Mouse (Mus musculus) liver, postnatal 0 days (tissue): ENCODE results near the gene Ppif.
A peak's percentile ranks its signal among the peaks of the same experiment; 100 is the strongest.

ENCODE experiments used
- CTCF ChIP-seq: sonication (generic); IDR thresholded peaks from 2 replicates; pipeline ENCODE4 v1.5.1; 2016; ENCODE audit warnings: antibody characterized with exemption, low read depth
- EP300 ChIP-seq: IDR thresholded peaks from 2 replicates; pipeline ENCODE4 v1.6.1; 2016; ENCODE audit warnings: antibody characterized with exemption, low read depth, mild to moderate bottlenecking

DNA sequence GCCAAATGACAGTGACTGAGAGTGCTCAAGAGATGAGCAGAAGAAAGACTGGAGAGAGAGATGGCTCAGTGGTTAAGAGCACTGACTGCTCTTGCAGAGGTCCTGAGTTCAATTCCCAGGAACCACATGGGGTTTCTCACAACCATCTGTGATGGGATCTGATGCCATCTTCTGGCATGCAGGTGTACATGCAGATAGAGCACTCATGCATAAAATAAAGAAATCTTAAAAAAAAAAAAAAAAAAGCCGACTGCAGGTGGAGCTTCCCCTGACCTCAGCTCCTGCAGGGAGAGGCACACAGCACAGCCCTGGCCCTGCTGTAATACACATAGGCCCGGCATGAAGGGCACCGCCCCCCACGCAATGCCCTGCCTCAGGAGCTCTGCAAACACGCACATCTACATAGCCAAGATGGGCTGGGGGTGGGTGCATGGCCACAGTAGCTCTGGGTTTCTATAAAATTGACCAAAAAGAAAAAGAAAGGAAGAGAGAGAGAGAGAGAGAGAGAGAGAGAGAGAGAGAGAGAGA is 48.0 kb downstream of the Ppif start:
- TF ChIP-seq EP300, result no peak
- TF ChIP-seq CTCF, result peak; percentile 38
